Mouse (Mus musculus): ENCODE results near the gene Ppme1.

Gene Ppme1

GRCm38 (mm10) chr7:100327514-100327913, 44.6 kb downstream of the Ppme1 start:
- no peak for DNase-seq (ENCODE audit: low read depth, low spot score)

- DNase-seq (ENCODE audit: low read depth, low spot score): no peak
Measured at GRCm38 (mm10) chr7:100325482-100325881, 46.6 kb downstream of the Ppme1 start.

- DNase-seq (ENCODE audit: low read depth, low spot score): no peak
Measured at GRCm38 (mm10) chr7:100323721-100324120, 48.4 kb downstream of the Ppme1 start.

GRCm38 (mm10) chr7:100317534-100317933, 54.6 kb downstream of the Ppme1 start:
- DNase-seq (ENCODE audit: low read depth, low spot score): no peak

GRCm38 (mm10) chr7:100316924-100317323, 55.2 kb downstream of the Ppme1 start:
- no peak for DNase-seq (ENCODE audit: low read depth, low spot score)

GRCm38 (mm10) chr7:100312716-100313115, 59.4 kb downstream of the Ppme1 start:
- DNase-seq (ENCODE audit: low read depth, low spot score): no peak

GRCm38 (mm10) chr7:100310290-100310689, 61.8 kb downstream of the Ppme1 start:
- DNase-seq (ENCODE audit: low read depth, low spot score): no peak

GRCm38 (mm10) chr7:100309679-100310078, 62.4 kb downstream of the Ppme1 start:
- DNase-seq (ENCODE audit: low read depth, low spot score): no peak

- DNase-seq (ENCODE audit: low read depth, low spot score): no peak
Measured at GRCm38 (mm10) chr7:100309216-100309615, 62.9 kb downstream of the Ppme1 start.

- DNase-seq (ENCODE audit: low read depth, low spot score): peak; percentile 71
Measured at GRCm38 (mm10) chr7:100307872-100308653, 64.0 kb downstream of the Ppme1 start.

- DNase-seq (ENCODE audit: low read depth, low spot score): no peak
Measured at GRCm38 (mm10) chr7:100305894-100306293, 66.2 kb downstream of the Ppme1 start.

GRCm38 (mm10) chr7:100302316-100302715, 69.8 kb downstream of the Ppme1 start:
- no peak for DNase-seq (ENCODE audit: low read depth, low spot score)

GRCm38 (mm10) chr7:100301390-100301789, 70.7 kb downstream of the Ppme1 start:
- no peak for DNase-seq (ENCODE audit: low read depth, low spot score)

GRCm38 (mm10) chr7:100298861-100299510, 73.1 kb downstream of the Ppme1 start:
- DNase-seq (ENCODE audit: low read depth, low spot score): no peak

GRCm38 (mm10) chr7:100296699-100297098, 75.4 kb downstream of the Ppme1 start:
- no peak for DNase-seq (ENCODE audit: low read depth, low spot score)

- no peak for DNase-seq (ENCODE audit: low read depth, low spot score)
Measured at GRCm38 (mm10) chr7:100295745-100296144, 76.4 kb downstream of the Ppme1 start.

- no peak for DNase-seq (ENCODE audit: low read depth, low spot score)
Measured at GRCm38 (mm10) chr7:100293546-100293945, 78.6 kb downstream of the Ppme1 start.

- no peak for DNase-seq (ENCODE audit: low read depth, low spot score)
Measured at GRCm38 (mm10) chr7:100288622-100289021, 83.5 kb downstream of the Ppme1 start.

GRCm38 (mm10) chr7:100287748-100288578, 84.1 kb downstream of the Ppme1 start:
- no peak for DNase-seq (ENCODE audit: low read depth, low spot score)

GRCm38 (mm10) chr7:100285383-100285782, 86.7 kb downstream of the Ppme1 start, which contains the start of gene P4ha3:
Gene P4ha3 (plus strand): TSS chr7:100285520.
- no peak for DNase-seq (ENCODE audit: low read depth, low spot score)

GRCm38 (mm10) chr7:100283298-100283697, 88.8 kb downstream of the Ppme1 start:
- no peak for DNase-seq (ENCODE audit: low read depth, low spot score)

- no peak for DNase-seq (ENCODE audit: low read depth, low spot score)
Measured at GRCm38 (mm10) chr7:100281596-100281995, 90.5 kb downstream of the Ppme1 start.

Data from brain, embryonic 18.5 days (tissue).